Mouse (Mus musculus) C2C12 (cell line): ENCODE results near the gene Cyb5rl. TPM values are rescaled to one million over a fixed set of nuclear protein-coding genes. Genes with fewer than 3 reads are reported as not detected.

Source experiments
- H3K27me3 ChIP-seq: one replicate; pipeline ENCODE4 v1.6.1; 2011; ENCODE audit not compliant: control insufficient read depth, insufficient read depth, insufficient read length
- H3K36me3 ChIP-seq: one replicate; pipeline ENCODE4 v1.6.1; 2011; ENCODE audit not compliant: control insufficient read depth, insufficient read depth
- H3K4me3 ChIP-seq: one replicate; pipeline ENCODE4 v1.5.1; 2011; ENCODE audit warnings: mild to moderate bottlenecking, control low read depth; ENCODE audit not compliant: poor library complexity, insufficient read depth, severe bottlenecking
- H3K79me2 ChIP-seq: one replicate; pipeline ENCODE4 v1.6.1; 2011; ENCODE audit not compliant: control insufficient read depth, insufficient read depth
- H3K79me3 ChIP-seq: one replicate; pipeline ENCODE4 v1.6.1; 2011; ENCODE audit warnings: low read depth, control low read depth
- H3ac ChIP-seq: one replicate; pipeline ENCODE3; 2011; ENCODE audit warnings: low read depth; ENCODE audit not compliant: control insufficient read depth, insufficient read length
- CEBPB ChIP-seq: IDR thresholded peaks from one replicate; pipeline ENCODE4 v1.6.1; 2011; ENCODE audit warnings: low read depth, mild to moderate bottlenecking, control low read depth, moderate library complexity
- CTCF ChIP-seq: IDR thresholded peaks from one replicate; pipeline ENCODE4 v1.5.1; 2011; ENCODE audit not compliant: control insufficient read depth, insufficient read depth, insufficient read length
- FOSL1 ChIP-seq: IDR thresholded peaks from one replicate; pipeline ENCODE4 v1.8.0; 2011; ENCODE audit warnings: mild to moderate bottlenecking, low read length; ENCODE audit not compliant: poor library complexity, insufficient read depth, severe bottlenecking
- MAX ChIP-seq: IDR thresholded peaks from one replicate; pipeline ENCODE4 v1.6.1; 2011; ENCODE audit warnings: mild to moderate bottlenecking, control low read depth
- MYOD1 ChIP-seq: IDR thresholded peaks from one replicate; pipeline ENCODE4 v1.6.1; 2011; ENCODE audit warnings: low read depth; ENCODE audit not compliant: control insufficient read depth, insufficient read length
- MYOG ChIP-seq: IDR thresholded peaks from one replicate; pipeline ENCODE4 v1.6.1; 2011; ENCODE audit not compliant: control insufficient read depth, insufficient read length; ENCODE audit errors: extremely low read depth
- USF1 ChIP-seq: IDR thresholded peaks from one replicate; pipeline ENCODE4 v1.6.1; 2011; ENCODE audit warnings: low read depth, mild to moderate bottlenecking, control low read depth, moderate library complexity
- polyA plus RNA-seq: library from polyadenylated mRNA; unstranded; fragments of >200 nt; fragmentation: generic; extraction: Trizol; gene quantifications from one replicate; pipeline ENCODE4 v1.2.1, GENCODE M21; 2012; ENCODE audit warnings: missing spikeins

Cyb5rl gene
- polyA plus RNA-seq, 1 experiment = 9.5 TPM

- TF ChIP-seq FOSL1 (no peak), MYOG (no peak), MAX (no peak), USF1 (no peak), CTCF (no peak), MYOD1 (no peak), CEBPB (no peak)
- H3K27me3 ChIP-seq = no peaks in the 10 kb centered on the region
- no peak overlapping the region for H3K4me3 ChIP-seq
- H3K36me3 ChIP-seq = peaks cover 47% of the 10 kb centered on the region
- no peak overlapping the region for H3ac ChIP-seq
- H3K79me2 ChIP-seq = no peaks in the 10 kb centered on the region
- H3K79me3 ChIP-seq = no peaks in the 10 kb centered on the region
Observed at GRCm38 (mm10) chr4:107039270-107039669, 27.5 kb upstream of the Cyb5rl start.

- Histone ChIP-seq H3K79me2 (no peaks in the 10 kb centered on the region), H3K4me3 (no peak overlapping the region), H3K36me3 (peaks cover 63% of the 10 kb centered on the region), H3ac (no peak overlapping the region), H3K79me3 (no peaks in the 10 kb centered on the region), H3K27me3 (no peaks in the 10 kb centered on the region)
- TF ChIP-seq FOSL1 = no peak
- no peak for TF ChIP-seq MYOG
- no peak for TF ChIP-seq MAX
Observed at GRCm38 (mm10) chr4:107042304-107042703, 24.5 kb upstream of the Cyb5rl start.

- Histone ChIP-seq H3K27me3 (no peaks in the 10 kb centered on the region), H3ac (no peak overlapping the region), H3K79me3 (no peaks in the 10 kb centered on the region), H3K36me3 (peaks cover 64% of the 10 kb centered on the region), H3K79me2 (no peaks in the 10 kb centered on the region), H3K4me3 (no peak overlapping the region)
- TF ChIP-seq MAX (no peak), CEBPB (no peak), MYOD1 (no peak), USF1 (no peak), FOSL1 (no peak), MYOG (no peak)
Observed at GRCm38 (mm10) chr4:107045188-107045587, 21.6 kb upstream of the Cyb5rl start.

GRCm38 (mm10) chr4:107047806-107048205 lies 19.0 kb upstream of the Cyb5rl start:
- Histone ChIP-seq H3K27me3 (no peaks in the 10 kb centered on the region), H3K36me3 (peaks cover 43% of the 10 kb centered on the region), H3K79me3 (no peaks in the 10 kb centered on the region), H3K4me3 (no peak overlapping the region), H3K79me2 (no peaks in the 10 kb centered on the region), H3ac (no peak overlapping the region)
- no peak for TF ChIP-seq CTCF
- TF ChIP-seq CEBPB = no peak
- no peak for TF ChIP-seq MYOD1
- no peak for TF ChIP-seq USF1
- TF ChIP-seq MYOG = no peak
- TF ChIP-seq FOSL1 = no peak
- no peak for TF ChIP-seq MAX

DNA sequence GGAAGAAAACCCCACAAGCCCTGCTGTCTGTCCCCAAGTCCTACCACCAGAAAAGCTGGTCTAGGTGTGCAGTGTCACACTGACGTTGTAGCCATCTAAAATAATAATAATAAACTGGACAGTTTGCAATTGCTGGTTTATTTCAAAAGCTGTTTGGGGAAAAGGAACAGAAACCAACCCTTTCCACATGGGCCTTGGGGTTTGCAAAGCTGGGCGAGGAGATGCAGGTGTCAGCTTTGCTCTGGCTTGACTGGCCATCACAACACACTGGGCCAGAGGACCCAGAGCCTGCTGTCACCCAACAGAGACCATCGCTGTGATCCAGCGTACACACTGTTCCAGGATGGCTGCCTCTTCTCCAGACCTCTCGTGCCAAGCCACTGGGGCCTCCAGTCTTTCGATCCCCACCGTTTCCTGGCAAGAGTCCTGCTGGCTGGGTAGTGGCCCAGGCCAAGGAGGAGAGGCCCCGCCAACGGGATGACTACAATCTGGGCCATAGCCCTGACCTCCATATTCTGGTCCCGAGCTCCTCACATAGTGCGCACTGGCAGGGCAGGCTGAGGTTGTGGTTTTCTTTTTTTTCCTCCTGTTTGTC lies 18.1 kb upstream of the Cyb5rl start:
- Histone ChIP-seq H3ac (no peak overlapping the region), H3K36me3 (peaks cover 43% of the 10 kb centered on the region), H3K4me3 (no peak overlapping the region), H3K27me3 (no peaks in the 10 kb centered on the region), H3K79me2 (no peaks in the 10 kb centered on the region), H3K79me3 (no peaks in the 10 kb centered on the region)
- TF ChIP-seq USF1 (no peak), MYOD1 (no peak), CEBPB (no peak)

GRCm38 (mm10) chr4:107051889-107052288 lies 14.9 kb upstream of the Cyb5rl start:
- TF ChIP-seq FOSL1 (no peak), MYOD1 (no peak), CTCF (no peak), MYOG (no peak), CEBPB (no peak), USF1 (no peak), MAX (no peak)
- H3K79me2 ChIP-seq = no peaks in the 10 kb centered on the region
- no peaks in the 10 kb centered on the region for H3K79me3 ChIP-seq
- peaks cover 37% of the 10 kb centered on the region for H3K36me3 ChIP-seq
- H3ac ChIP-seq = no peak overlapping the region
- H3K4me3 ChIP-seq = no peak overlapping the region
- H3K27me3 ChIP-seq = no peaks in the 10 kb centered on the region
